Mouse (Mus musculus) thymus, adult 2 months (tissue): ENCODE measurements around the gene Rinl.

Source experiments
- CTCF ChIP-seq: fragments of 200-500 bp; IDR thresholded peaks from 2 replicates; pipeline ENCODE4 v1.5.1; 2012; ENCODE audit warnings: mild to moderate bottlenecking, control low read depth, low read length, moderate library complexity, borderline replicate concordance; ENCODE audit not compliant: control insufficient read depth, poor library complexity, insufficient read depth; ENCODE audit errors: extremely low read depth
- POLR2A ChIP-seq: fragments of 200-500 bp; IDR thresholded peaks from 2 replicates; pipeline ENCODE4 v1.6.1; 2012; ENCODE audit warnings: mild to moderate bottlenecking, low read length, control low read depth, moderate library complexity; ENCODE audit not compliant: control insufficient read depth, poor library complexity, insufficient read depth; ENCODE audit errors: extremely low read depth

DNA sequence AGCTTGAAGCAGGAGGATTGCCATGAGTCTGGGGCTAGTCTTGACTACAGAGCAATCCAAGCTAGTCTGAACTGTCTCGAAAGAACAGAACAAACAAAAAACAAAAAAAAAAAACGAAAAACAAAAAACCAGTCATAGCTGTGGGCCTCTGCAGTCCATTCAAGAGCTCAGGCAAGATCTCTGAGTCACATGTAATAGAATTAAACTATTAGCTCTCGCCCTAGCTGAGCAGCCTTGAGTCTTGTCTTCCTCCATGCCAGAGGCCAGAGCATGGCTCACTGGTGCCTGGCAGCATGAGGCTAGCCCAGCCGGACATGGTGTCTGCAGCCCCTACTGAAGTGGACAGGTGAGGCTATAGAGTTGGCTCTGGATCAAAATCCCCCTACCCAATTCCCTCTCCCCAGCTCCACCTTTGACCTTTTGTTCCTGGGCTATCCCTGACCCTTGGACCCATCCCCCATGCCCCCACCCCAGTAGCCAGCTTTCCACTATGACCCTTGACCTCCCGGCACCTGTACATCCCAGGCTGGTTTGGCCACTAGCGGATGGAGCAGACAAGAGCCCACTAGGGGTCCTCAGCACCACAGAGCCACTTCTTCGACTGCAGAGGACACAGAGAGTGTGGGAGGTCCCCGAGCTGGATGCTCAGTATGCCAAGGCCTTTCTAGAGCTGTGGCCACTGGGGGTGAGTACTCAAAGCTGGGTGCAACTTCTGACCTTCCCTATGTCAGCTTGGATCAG lies 1.5 kb downstream of the Rinl start:
- TF ChIP-seq POLR2A (no peak), CTCF (peak; percentile 52; the same call in 1 of the 2 replicates)
